Mouse (Mus musculus) granulocyte monocyte progenitor cell, adult 5-6 weeks (primary cell): ENCODE results near the gene Cct2. TPM values are rescaled to one million over a fixed set of nuclear protein-coding genes. Genes with fewer than 3 reads are reported as not detected.

Source experiments
- ATAC-seq: replicated peaks from 2 replicates; pipeline ENCODE4 v1.8.0; 2016; ENCODE audit warnings: mild to moderate bottlenecking, moderate TSS enrichment, inconsistent platforms; ENCODE audit not compliant: poor library complexity, severe bottlenecking
- total RNA-seq, 2 experiments: library from RNA; stranded (forward) in 1 of 2; stranded (reverse) in 1 of 2; fragments of 200-712, 200-1000 nt in 1 of 2; fragments of >200 nt in 1 of 2; fragmentation: Nextera tagmentation in 1 of 2; gene quantifications; 2 replicates each; pipeline ENCODE4 v1.2.3; 2014 to 2017

Gene Cct2
- 387 and 450 TPM in 2 replicates for total RNA-seq (2014; fragmentation: Nextera tagmentation)
- 517 and 619 TPM in 2 replicates for total RNA-seq (2017)

GRCm38 (mm10) chr10:117063254-117064021 lies at the start of gene Cct2:
Gene Cct2 (minus strand): TSS chr10:117063814.
- peak; percentile 91 for ATAC-seq

GRCm38 (mm10) chr10:117112545-117112944 lies 48.9 kb upstream of the Cct2 start:
- peak; percentile 90 for ATAC-seq

DNA sequence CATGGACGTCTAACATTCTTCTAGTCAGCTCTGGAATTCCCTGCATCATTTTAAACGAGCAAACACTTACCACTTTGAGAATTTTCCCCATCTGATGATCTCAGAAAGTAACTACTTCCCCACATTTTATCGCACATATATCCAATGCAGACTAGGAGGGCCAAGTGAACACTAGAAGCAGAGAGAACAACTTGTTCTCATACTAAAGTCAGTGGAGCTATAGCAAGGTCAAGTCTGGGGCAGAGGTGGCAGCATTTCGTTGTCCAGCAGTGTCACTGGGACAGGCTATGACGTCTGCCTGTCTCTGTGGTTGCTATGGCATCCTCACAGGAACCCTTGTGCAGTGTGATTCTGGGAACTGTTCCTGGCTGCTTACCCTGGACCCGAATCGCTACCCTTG lies 47.8 kb upstream of the Cct2 start:
- ATAC-seq, result peak; percentile 31; the same call in 1 of the 2 replicates

- ATAC-seq, result no peak
Measured at GRCm38 (mm10) chr10:117110271-117110670, 46.7 kb upstream of the Cct2 start.

GRCm38 (mm10) chr10:117106686-117107085 lies 43.1 kb upstream of the Cct2 start:
- no peak for ATAC-seq

- ATAC-seq, result no peak
Measured at GRCm38 (mm10) chr10:117106244-117106643, 42.6 kb upstream of the Cct2 start.

GRCm38 (mm10) chr10:117105015-117105414 lies 41.4 kb upstream of the Cct2 start:
- ATAC-seq, result no peak

DNA sequence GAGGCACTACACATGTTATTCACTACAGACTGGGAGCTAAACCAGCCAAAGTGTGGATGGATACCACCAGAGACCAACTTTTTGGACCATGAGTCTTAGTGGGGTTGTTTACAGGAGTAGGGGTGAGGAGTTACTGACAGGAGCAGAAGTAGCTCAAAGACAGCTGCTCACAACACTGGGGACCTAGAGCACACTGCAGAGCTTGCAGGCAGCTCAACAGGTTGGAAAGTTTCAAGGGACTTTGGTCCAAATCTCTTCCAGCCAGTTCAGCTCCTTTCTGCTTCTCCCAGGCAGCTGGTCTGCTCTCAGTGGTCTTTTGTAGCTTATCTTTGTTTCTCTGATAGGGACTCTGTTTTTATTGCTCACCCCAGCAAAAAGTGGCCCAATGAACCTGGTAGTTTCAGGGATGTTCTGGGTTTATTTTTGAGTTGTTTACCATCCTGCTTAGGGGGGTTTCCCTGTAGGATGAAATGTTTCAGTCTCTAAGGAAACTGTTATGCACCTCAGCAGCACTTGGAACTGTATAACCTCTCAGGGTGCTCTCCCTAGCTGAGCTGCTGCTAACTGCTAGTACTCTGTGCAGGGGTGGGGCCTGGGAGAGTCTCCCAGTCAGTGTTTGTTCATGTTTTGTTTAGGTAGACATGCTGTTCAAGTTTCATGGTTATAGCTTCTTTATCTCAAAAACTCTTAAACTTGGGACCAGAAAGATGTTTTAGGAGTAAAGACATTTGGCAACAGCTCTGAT lies 40.4 kb upstream of the Cct2 start:
- no peak for ATAC-seq

- no peak for ATAC-seq
Measured at GRCm38 (mm10) chr10:117100175-117100574, 36.6 kb upstream of the Cct2 start.

GRCm38 (mm10) chr10:117097116-117097698 lies 33.6 kb upstream of the Cct2 start:
- peak; percentile 35; the same call in 1 of the 2 replicates for ATAC-seq

- no peak for ATAC-seq
Measured at GRCm38 (mm10) chr10:117096096-117096495, 32.5 kb upstream of the Cct2 start.

GRCm38 (mm10) chr10:117094504-117095329 lies 31.1 kb upstream of the Cct2 start:
- ATAC-seq, result no peak

- no peak for ATAC-seq
Measured at GRCm38 (mm10) chr10:117089628-117090027, 26.0 kb upstream of the Cct2 start.

DNA sequence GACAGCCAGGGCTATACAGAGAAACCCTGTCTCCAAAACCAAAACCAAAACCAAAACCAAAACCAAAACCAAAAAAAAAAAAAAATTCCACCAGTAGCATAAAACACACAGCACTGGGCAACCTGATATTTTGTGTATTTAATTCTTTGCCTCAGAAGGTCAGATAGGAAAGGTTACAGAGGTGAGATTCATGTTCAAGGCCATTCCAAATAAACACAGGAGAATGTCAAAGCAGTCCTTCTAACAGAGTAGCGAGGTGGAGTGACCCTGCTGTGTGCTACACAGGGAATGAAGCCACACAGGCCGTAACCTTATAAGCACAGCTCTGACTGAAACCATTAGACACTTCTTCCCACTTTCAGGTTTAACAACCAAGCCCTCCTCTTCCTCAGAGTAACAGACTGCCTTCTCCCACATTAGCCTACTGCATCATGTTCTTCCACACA lies 18.3 kb upstream of the Cct2 start:
- no peak for ATAC-seq

DNA sequence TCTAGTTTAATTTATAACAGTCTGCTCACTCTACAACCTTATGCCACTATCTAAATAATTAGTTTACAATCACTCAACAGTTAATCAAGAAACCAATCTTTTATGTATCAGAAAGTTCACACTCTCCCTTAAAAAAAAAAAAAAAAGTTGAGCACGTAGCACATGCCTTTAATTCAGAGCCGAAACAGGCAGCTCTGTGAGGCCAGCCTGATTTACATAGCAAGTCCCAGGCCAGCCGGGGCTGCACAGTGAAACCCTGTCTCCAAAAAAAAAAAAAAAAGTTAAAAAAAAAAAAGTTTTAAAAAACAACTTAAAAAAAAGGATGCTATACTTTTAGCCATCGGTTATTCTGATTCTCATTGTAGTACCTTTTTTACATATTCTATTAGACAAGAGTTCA lies 17.7 kb upstream of the Cct2 start:
- no peak for ATAC-seq

DNA sequence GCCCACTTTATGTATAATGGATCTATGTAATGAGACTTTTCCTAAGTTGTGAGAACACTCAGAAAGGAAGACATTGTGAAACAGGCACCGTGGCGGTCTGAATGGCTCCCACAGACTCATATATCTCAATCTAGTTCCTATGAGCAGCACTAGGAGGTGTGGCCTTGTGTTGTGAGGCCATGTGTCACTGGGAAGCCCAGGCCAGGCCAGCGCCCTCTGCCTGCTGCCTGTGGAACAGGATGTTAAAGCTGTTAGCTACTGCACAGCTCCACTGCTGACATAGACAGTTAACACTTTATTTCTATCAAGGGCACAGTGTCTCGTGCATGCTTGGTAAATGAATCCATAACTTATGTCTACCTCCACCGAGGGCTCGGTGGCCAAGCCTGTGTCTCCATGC lies 14.7 kb upstream of the Cct2 start:
- peak; percentile 99 for ATAC-seq

DNA sequence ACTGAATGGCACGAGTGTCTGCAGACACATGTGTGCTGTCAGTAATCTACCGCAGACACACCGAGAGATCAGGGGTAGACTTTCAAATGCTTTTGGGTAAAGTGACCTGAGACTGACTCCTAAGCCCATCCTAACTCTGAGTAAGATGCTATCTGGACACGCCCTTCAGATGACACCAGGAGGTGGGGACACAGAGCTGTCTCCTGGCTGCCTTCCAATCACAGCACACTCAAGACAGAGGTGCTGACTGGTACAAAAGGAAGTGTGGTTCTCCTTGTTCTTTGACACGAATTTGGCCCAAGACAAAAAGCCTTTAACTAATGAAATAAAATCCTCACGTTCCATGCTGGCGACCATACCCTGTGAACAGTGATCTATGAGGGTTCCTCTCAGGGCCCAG lies 9.6 kb upstream of the Cct2 start:
- no peak for ATAC-seq

DNA sequence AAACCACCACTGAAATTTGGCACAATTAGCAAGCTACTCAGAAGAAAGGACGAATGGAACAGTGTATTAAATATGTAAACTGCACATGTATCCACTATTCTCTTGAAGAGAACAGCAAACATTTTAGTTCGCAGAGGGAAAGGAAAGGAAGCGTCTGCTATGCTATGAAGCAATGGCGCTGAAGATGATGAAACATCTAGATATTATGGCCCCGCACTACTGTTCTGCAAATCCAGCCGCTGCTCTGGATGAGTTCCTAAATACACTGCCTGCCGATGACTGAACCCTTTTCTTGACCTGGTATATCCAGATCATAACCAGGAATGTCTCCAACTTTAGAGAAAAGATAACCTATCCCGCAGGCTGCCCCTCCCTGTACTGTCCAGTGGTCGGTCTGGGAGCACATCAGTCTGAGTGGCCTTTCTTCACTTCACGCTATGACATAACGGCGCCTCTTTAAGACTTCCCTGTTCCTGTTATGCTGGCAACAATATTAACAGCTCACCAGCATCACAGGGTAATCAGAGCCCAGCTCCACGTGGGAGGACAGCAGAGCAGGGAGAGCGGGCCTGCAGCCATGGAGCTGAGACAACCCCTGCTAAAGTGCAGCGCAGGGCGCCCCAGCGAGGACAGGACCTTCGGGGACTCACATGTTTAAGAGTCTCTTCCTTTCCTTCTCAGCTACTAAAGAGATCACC lies 8.7 kb upstream of the Cct2 start:
- peak; percentile 89 for ATAC-seq

DNA sequence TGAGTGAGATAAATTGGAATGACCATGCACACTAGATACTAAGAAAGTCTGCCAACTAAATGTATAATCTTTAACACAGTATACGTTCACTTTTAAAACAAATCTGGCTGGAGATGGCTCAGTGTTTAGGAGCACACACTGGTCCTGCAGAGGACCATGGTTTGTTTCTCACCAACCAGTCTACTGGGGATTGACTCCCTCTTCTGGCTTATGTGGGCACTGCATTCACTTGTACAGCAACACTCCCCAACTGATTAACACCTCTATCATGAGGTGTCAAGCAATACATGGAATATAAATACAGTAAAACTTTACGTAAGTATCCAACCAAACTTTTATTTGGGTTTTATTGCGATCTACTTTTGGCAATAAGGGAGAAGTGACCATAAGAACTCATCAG lies 5.5 kb upstream of the Cct2 start:
- no peak for ATAC-seq

DNA sequence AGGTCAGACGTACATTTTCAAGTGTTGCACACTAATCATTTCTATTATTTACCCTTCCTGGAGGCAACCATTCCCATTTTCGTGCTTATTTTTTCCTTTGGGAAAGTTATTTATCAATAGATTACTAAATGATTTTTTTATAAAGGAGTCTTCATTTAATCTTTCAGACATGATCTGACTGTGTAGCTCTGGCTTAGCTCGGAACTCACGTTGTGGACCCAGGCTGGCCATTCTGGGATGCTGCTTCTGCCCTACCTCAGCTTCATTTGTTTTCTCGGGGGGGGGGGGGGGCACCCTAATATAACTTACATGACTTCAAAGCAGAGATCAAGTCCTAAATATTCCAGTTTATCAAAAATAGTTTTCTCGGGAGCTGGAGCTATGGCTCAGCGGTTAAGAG lies 462 bp upstream of the Cct2 start:
- ATAC-seq, result no peak
